10 mouse cellular contexts compared by ENCODE assay signal in genomic region chr12:29699386-29699785, GRCm38 (mm10).
DNase-seq lines count a peak whose midpoint lies in the region; ATAC-seq lines count a peak whose summit lies in the region.
"Had no signal": no experiment of that assay in that cellular context is flagged by ENCODE, and none has a peak within 500 bp of the region (broad histone marks: within the 10 kb centered on the region; RNA-seq: fewer than 3 reads in every experiment).

No protein-coding gene starts in this region.

- DNase-seq in neural tube, embryonic 11.5 days (ENCODE audit: low spot score): no peak
- DNase-seq in neural tube, embryonic 10.5 days (ENCODE audit: extremely low spot score, low spot score): no peak
- DNase-seq in spleen, adult 12 weeks (ENCODE audit: low spot score): no peak
- DNase-seq in spleen, postnatal 36 days (ENCODE audit: low spot score in 2 of 2): no peak
- DNase-seq: kidney, adult 2 months had no signal

- H3K9me3 ChIP-seq in neural tube, embryonic 11.5 days (ENCODE audit: control insufficient read depth, low read length): no peaks in the 10 kb centered on the region
- no peaks in the 10 kb centered on the region for H3K9me3 ChIP-seq in hindbrain, embryonic 13.5 days
- H3K9me3 ChIP-seq in midbrain, embryonic 15.5 days: no peaks in the 10 kb centered on the region
- no peaks in the 10 kb centered on the region for H3K9me3 ChIP-seq in intestine, embryonic 16.5 days (ENCODE audit: control insufficient read depth, low read length)
- H3K9me3 ChIP-seq: embryonic facial prominence, embryonic 15.5 days had no signal

- H3K4me1 ChIP-seq in neural tube, embryonic 11.5 days (ENCODE audit: control insufficient read depth, insufficient read depth, low read length): peaks cover 32% of the 10 kb centered on the region
- peaks cover 85% of the 10 kb centered on the region for H3K4me1 ChIP-seq in hindbrain, embryonic 13.5 days (replicated peaks)
- H3K4me1 ChIP-seq in midbrain, embryonic 15.5 days: peaks cover 83% of the 10 kb centered on the region
- H3K4me1 ChIP-seq in intestine, embryonic 16.5 days (ENCODE audit: control insufficient read depth, insufficient read depth, low read length): no peaks in the 10 kb centered on the region

- no peak overlapping the region for H3K9ac ChIP-seq in neural tube, embryonic 11.5 days (ENCODE audit: low read length)
- peak overlapping the region; percentile 53 for H3K9ac ChIP-seq in hindbrain, embryonic 13.5 days
- 0 out of 2 replicates have a peak overlapping the region, but pooled peaks have one; percentile 9 for H3K9ac ChIP-seq in midbrain, embryonic 15.5 days
- no peak overlapping the region for H3K9ac ChIP-seq in intestine, embryonic 16.5 days (ENCODE audit: low read depth, low read length)
- H3K9ac ChIP-seq: embryonic facial prominence, embryonic 15.5 days; lung, embryonic 14.5 days had no signal

- H3K36me3 ChIP-seq in neural tube, embryonic 11.5 days (ENCODE audit: control insufficient read depth, insufficient read depth, low read length): no peaks in the 10 kb centered on the region
- H3K36me3 ChIP-seq in hindbrain, embryonic 13.5 days: no peaks in the 10 kb centered on the region
- H3K36me3 ChIP-seq in midbrain, embryonic 15.5 days (replicated peaks): no peaks in the 10 kb centered on the region
- H3K36me3 ChIP-seq in intestine, embryonic 16.5 days (ENCODE audit: control insufficient read depth, insufficient read depth, low read length): no peaks in the 10 kb centered on the region
- H3K36me3 ChIP-seq: embryonic facial prominence, embryonic 15.5 days had no signal

- peak overlapping the region; percentile 73 for H3K27ac ChIP-seq in neural tube, embryonic 11.5 days (ENCODE audit: low read depth, low read length)
- H3K27ac ChIP-seq in hindbrain, embryonic 13.5 days: peak overlapping the region; percentile 92
- peak overlapping the region; percentile 88 for H3K27ac ChIP-seq in midbrain, embryonic 15.5 days
- no peak overlapping the region for H3K27ac ChIP-seq in intestine, embryonic 16.5 days (ENCODE audit: low read length)
- H3K27ac ChIP-seq: embryonic facial prominence, embryonic 15.5 days had no signal

- no peak overlapping the region for H3K4me3 ChIP-seq in neural tube, embryonic 11.5 days (ENCODE audit: low read depth, low read length)
- H3K4me3 ChIP-seq in hindbrain, embryonic 13.5 days: no peak overlapping the region
- H3K4me3 ChIP-seq in midbrain, embryonic 15.5 days: no peak overlapping the region
- H3K4me3 ChIP-seq in intestine, embryonic 16.5 days (ENCODE audit: low read length): no peak overlapping the region
- H3K4me3 ChIP-seq: embryonic facial prominence, embryonic 15.5 days had no signal

- H3K4me2 ChIP-seq in neural tube, embryonic 11.5 days (ENCODE audit: low read depth): no peak overlapping the region
- peak overlapping the region; percentile 18; the same call in 1 of the 2 replicates for H3K4me2 ChIP-seq in hindbrain, embryonic 13.5 days
- peak overlapping the region; percentile 9 for H3K4me2 ChIP-seq in midbrain, embryonic 15.5 days
- no peak overlapping the region for H3K4me2 ChIP-seq in intestine, embryonic 16.5 days (ENCODE audit: low read depth, low read length)
- H3K4me2 ChIP-seq: embryonic facial prominence, embryonic 15.5 days; lung, embryonic 14.5 days had no signal

- no peaks in the 10 kb centered on the region for H3K27me3 ChIP-seq in neural tube, embryonic 11.5 days (ENCODE audit: control insufficient read depth, insufficient read depth, low read length)
- no peaks in the 10 kb centered on the region for H3K27me3 ChIP-seq in hindbrain, embryonic 13.5 days
- no peaks in the 10 kb centered on the region for H3K27me3 ChIP-seq in midbrain, embryonic 15.5 days (replicated peaks)
- H3K27me3 ChIP-seq in intestine, embryonic 16.5 days (replicated peaks; ENCODE audit: control insufficient read depth, insufficient read depth, low read length): no peaks in the 10 kb centered on the region
- H3K27me3 ChIP-seq: embryonic facial prominence, embryonic 15.5 days had no signal

- WGBS in neural tube, embryonic 11.5 days: 59% methylated on average over 10 of the region's 10 CpGs
- WGBS in hindbrain, embryonic 13.5 days: 28% methylated on average over 10 of the region's 10 CpGs
- 11% methylated on average over 10 of the region's 10 CpGs for WGBS in midbrain, embryonic 15.5 days
- WGBS in intestine, embryonic 16.5 days: 74% methylated on average over 10 of the region's 10 CpGs

- ATAC-seq in neural tube, embryonic 11.5 days (ENCODE audit: insufficient read depth, low FRiP score, low TSS enrichment): no peak
- ATAC-seq in hindbrain, embryonic 13.5 days (ENCODE audit: low FRiP score): no peak
- ATAC-seq in midbrain, embryonic 15.5 days (replicated peaks): no peak
- ATAC-seq in intestine, embryonic 16.5 days: no peak

Comparison
In these comparisons a context has a peak if more than half of its experiments do, and no peak if none do; other contexts are left out.
1. H3K4me2 ChIP-seq: peak in hindbrain, embryonic 13.5 days (single experiment) and midbrain, embryonic 15.5 days (single experiment); none in neural tube, embryonic 11.5 days (single experiment) and intestine, embryonic 16.5 days (single experiment).
2. H3K9ac ChIP-seq: peak in hindbrain, embryonic 13.5 days (single experiment) and midbrain, embryonic 15.5 days (single experiment); none in neural tube, embryonic 11.5 days (single experiment) and intestine, embryonic 16.5 days (single experiment).